Mouse (Mus musculus): ENCODE measurements around the gene Pygo2. TPM values are rescaled to one million over a fixed set of nuclear protein-coding genes. Genes with fewer than 3 reads are reported as not detected.

Gene Pygo2
- polyA plus RNA-seq, 1 experiment = 26.2 TPM

DNA sequence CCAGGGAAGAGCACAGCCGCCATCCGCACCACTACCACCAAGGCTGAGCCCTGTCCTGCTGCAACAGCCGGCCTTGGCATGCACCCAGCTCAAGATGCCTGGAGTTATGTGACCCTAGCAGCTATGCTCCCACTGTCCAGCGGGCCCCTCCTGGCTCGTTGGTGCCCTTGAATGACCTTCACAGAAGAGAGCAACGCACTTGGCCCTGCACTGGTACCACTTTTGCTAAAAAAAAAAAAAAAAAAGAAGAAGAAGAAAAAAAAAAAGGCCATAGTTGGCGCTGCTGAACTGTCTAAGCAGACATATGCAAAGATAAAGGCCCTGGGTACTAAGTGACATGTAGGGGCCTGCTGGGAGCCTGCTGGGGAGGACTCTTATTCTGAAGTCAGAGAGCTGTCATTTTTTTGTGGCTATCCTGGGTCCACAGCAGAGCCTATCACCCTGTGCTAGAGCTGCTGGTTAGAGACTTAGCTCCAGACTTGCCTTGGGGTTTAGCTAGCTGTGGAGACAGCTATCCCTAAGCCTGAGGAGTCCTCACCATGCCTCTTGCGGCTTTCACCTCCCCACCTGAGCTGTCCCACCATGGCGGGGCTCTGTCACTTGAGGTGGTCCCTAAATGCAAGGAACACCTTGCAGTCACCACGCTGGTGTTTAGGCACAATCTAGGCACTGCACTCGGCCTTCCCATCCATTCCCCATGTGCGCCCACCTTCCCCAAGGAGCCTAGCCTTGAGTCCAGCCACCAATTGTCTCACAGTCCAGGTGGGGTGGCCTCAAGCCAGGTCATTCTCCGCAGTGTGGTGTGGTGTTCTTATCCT is 18.9 kb downstream of the Pygo2 start:
- H3K4me3 ChIP-seq (ENCODE audit: insufficient read depth, low read depth, low read length) = no peak overlapping the region
- TF ChIP-seq CTCF (conservative IDR thresholded peaks at IDR 0.05; ENCODE audit: insufficient read depth, insufficient read length, low read depth, low read length) (no peak), POLR2A (IDR thresholded peaks at IDR 0.05; ENCODE audit: low read depth, low read length) (no peak)
- 38% methylated on average over 13 of the region's 13 CpGs for WGBS
- H3K36me3 ChIP-seq (ENCODE audit: control insufficient read depth, insufficient read depth, low read length) = no peaks in the 10 kb centered on the region; the same call in 1 of the 2 replicates
- H3K27me3 ChIP-seq (replicated peaks; ENCODE audit: control insufficient read depth, insufficient read depth, low read length) = no peaks in the 10 kb centered on the region
- H3K4me1 ChIP-seq (ENCODE audit: control insufficient read depth, insufficient read depth, low read length) = peaks cover 8% of the 10 kb centered on the region; the same call in 1 of the 2 replicates
- H3K27ac ChIP-seq (ENCODE audit: insufficient read depth, low read depth, low read length) = peak overlapping the region; percentile 24
- DNase-seq = peak; percentile 63

DNA sequence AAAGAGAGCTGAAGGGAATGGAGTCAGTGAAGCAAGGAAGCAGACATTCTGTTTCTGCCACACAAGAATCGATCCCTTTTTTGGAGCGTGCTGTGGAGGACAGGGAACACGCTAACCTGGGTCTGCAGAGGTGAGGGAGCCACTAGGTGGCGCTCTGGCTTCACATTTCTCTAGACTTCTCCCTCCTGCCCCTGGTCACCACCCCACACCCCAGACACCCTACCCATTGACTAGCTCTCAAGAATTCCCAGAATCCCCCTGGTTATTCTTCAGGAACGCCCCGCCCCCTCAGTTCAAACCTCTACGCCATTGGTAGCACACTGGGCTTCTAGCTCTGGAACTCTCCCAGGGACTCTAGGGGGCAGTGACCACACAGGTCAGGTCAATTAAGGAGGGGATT is 19.5 kb downstream of the Pygo2 start:
- H3K27me3 ChIP-seq (replicated peaks; ENCODE audit: control insufficient read depth, insufficient read depth, low read length) = no peaks in the 10 kb centered on the region
- peaks cover 8% of the 10 kb centered on the region; the same call in 1 of the 2 replicates for H3K4me1 ChIP-seq (ENCODE audit: control insufficient read depth, insufficient read depth, low read length)
- peak; percentile 78 for DNase-seq
- no peak overlapping the region for H3K4me3 ChIP-seq (ENCODE audit: insufficient read depth, low read depth, low read length)
- 33% methylated on average over 7 of the region's 7 CpGs for WGBS
- peak; percentile 87 for TF ChIP-seq CTCF (conservative IDR thresholded peaks at IDR 0.05; ENCODE audit: insufficient read depth, insufficient read length, low read depth, low read length)
- no peak for TF ChIP-seq POLR2A (IDR thresholded peaks at IDR 0.05; ENCODE audit: low read depth, low read length)
- H3K36me3 ChIP-seq (ENCODE audit: control insufficient read depth, insufficient read depth, low read length) = no peaks in the 10 kb centered on the region; the same call in 1 of the 2 replicates
- H3K27ac ChIP-seq (ENCODE audit: insufficient read depth, low read depth, low read length) = peak overlapping the region; percentile 8; the same call in 1 of the 2 replicates

DNA sequence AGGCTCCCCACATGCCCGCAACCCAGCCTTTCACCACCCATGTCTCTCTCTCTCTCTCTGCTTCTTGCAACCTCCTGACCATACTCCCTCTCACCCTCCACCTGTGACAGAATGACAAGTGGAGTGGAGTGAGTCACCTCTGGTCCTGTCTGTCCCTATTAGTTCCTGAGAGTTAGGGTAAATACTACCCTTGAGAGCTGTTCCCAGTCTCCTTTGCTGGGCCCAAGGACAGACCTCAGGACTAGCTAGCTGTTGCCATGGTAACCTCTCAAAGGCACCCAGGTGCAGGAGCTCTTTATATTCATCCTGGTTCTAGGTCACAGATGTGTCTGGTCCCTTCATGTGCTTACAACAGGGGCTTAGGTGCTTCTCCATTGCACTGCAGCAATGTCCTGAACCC is 21.9 kb downstream of the Pygo2 start:
- TF ChIP-seq POLR2A (IDR thresholded peaks at IDR 0.05; ENCODE audit: low read depth, low read length) (no peak), CTCF (conservative IDR thresholded peaks at IDR 0.05; ENCODE audit: insufficient read depth, insufficient read length, low read depth, low read length) (no peak)
- H3K36me3 ChIP-seq (ENCODE audit: control insufficient read depth, insufficient read depth, low read length) = no peaks in the 10 kb centered on the region
- 86% methylated on average over 1 of the region's 1 CpGs for WGBS
- no peaks in the 10 kb centered on the region for H3K27me3 ChIP-seq (replicated peaks; ENCODE audit: control insufficient read depth, insufficient read depth, low read length)
- H3K27ac ChIP-seq (ENCODE audit: insufficient read depth, low read depth, low read length) = no peak overlapping the region
- DNase-seq = no peak
- H3K4me3 ChIP-seq (ENCODE audit: insufficient read depth, low read depth, low read length) = no peak overlapping the region
- H3K4me1 ChIP-seq (ENCODE audit: control insufficient read depth, insufficient read depth, low read length) = peaks cover 8% of the 10 kb centered on the region; the same call in 1 of the 2 replicates

DNA sequence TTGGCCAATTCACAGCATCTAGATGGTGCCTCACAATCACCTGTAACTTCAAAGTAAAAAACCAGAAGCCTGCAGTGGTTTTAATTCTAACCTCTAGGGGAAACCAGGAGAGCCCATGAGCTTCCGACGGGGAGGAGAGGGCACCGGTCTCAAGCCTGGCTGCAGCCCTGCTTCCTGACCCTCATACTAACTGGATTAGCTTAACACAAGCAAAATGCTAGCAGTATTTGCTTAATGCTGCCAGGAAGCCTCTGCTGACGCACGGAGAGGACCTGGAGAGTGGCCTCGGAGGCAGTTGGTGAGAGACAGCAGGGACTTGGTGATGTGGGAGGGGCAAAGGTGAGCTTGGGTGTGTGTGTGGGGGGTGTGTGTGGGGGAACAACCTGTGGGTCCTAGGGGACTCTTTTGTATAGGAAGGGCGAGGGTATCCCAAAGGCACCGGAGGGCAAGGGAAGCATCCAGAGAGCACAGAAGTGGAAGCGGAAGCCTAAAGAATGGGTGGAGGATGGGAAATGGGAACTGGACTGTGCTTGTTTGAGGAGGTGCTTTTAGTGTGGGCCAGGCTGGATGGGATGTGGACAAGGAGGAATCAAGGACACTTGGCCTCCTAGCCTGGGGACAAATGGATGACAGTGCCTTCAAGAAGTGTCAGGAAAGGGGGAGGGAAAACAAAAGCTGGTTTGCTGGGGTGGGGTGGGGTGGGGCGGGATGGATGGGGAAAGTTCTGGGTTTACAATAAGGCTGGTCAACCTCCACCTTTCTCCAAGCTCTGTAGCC is 24.6 kb downstream of the Pygo2 start, which contains the start of gene Pmvk:
Pmvk (plus strand) TSS at position 141 of the 777 bp plus-strand sequence.
- H3K27ac ChIP-seq (ENCODE audit: insufficient read depth, low read depth, low read length) = no peak within 1 kb of the TSS
- H3K4me3 ChIP-seq (ENCODE audit: insufficient read depth, low read depth, low read length) = no peak within 1 kb of the TSS
- H3K36me3 ChIP-seq (ENCODE audit: control insufficient read depth, insufficient read depth, low read length) = no peaks in the 10 kb centered on the region
- no peaks in the 10 kb centered on the region; the same call in 1 of the 2 replicates for H3K4me1 ChIP-seq (ENCODE audit: control insufficient read depth, insufficient read depth, low read length)
- 65% methylated on average over 10 of the region's 10 CpGs for WGBS
- DNase-seq = no peak
- no peaks in the 10 kb centered on the region for H3K27me3 ChIP-seq (replicated peaks; ENCODE audit: control insufficient read depth, insufficient read depth, low read length)
- TF ChIP-seq POLR2A (IDR thresholded peaks at IDR 0.05; ENCODE audit: low read depth, low read length) (no peak), CTCF (conservative IDR thresholded peaks at IDR 0.05; ENCODE audit: insufficient read depth, insufficient read length, low read depth, low read length) (no peak)

DNA sequence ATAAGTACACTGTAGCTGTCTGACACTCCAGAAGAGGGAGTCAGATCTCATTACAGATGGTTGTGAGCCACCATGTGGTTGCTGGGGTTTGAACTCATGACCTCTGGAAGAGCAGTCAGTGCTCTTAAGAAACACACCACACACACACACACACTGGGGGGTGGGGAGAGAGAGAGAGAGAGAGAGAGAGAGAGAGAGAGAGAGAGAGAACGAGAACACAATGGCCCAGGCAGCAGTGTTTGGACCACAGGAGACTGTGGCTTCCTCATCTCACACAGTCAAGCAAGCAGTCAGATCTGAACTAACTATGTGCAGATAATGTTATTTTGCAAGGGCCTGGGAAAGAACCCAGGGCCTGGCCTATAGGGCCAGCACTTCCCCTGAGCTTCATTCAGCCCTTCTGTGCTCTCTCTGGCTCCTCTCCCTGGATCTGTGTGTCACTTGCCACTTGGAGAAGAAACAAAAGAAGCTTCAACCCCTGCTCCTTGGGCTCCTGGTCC is 25.8 kb downstream of the Pygo2 start:
- no peaks in the 10 kb centered on the region; the same call in 1 of the 2 replicates for H3K4me1 ChIP-seq (ENCODE audit: control insufficient read depth, insufficient read depth, low read length)
- no peak overlapping the region for H3K4me3 ChIP-seq (ENCODE audit: insufficient read depth, low read depth, low read length)
- TF ChIP-seq CTCF (conservative IDR thresholded peaks at IDR 0.05; ENCODE audit: insufficient read depth, insufficient read length, low read depth, low read length) (no peak), POLR2A (IDR thresholded peaks at IDR 0.05; ENCODE audit: low read depth, low read length) (no peak)
- no peak for DNase-seq
- H3K36me3 ChIP-seq (ENCODE audit: control insufficient read depth, insufficient read depth, low read length) = no peaks in the 10 kb centered on the region
- H3K27ac ChIP-seq (ENCODE audit: insufficient read depth, low read depth, low read length) = no peak overlapping the region
- H3K27me3 ChIP-seq (replicated peaks; ENCODE audit: control insufficient read depth, insufficient read depth, low read length) = no peaks in the 10 kb centered on the region
- WGBS = 100% methylated on average over 1 of the region's 1 CpGs

DNA sequence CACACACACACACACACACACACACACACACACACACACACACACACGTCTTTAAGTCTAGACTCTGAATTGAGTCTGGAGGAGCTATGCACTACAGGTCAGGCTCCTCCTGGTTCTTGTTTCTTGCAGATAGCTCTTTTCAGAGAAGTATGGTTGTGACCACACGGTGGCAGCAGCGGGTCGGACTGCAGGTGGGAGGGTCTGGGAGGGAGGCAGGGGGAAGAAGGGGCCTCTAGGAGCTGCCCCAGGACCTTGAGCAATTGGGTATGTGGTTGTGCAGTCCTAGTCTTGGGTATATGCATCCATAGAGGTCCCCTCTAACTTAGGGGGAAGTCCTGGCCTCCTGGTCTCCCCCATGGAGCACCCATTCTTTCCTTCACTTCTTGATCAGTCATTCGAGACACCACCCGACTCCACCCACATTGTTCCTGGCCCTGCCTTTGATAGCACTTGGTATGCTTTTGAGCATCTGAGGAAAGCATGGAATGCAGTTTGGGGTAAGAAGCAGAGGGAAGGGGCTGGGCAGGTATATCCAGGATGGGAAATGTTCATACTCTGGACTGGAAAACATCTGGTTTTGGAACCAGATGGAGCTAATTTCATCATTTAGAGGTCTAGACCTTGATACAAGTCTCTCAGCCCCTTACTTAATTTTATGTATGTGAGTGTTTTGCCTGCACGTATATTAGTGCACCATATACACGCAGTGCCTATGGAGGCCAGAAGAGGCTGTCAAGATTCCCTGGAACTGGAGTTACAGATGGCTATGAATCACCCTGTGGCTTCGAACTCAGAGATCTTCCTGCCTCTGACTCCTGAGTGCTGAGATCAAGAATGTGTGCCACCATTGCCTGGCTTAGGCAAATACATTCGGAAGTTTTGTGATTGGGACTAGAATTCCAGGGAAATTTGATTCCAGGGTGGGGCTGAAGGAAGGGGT is 27.0 kb downstream of the Pygo2 start:
- H3K4me3 ChIP-seq (ENCODE audit: insufficient read depth, low read depth, low read length) = no peak overlapping the region
- WGBS = 32% methylated on average over 10 of the region's 10 CpGs
- no peak overlapping the region for H3K27ac ChIP-seq (ENCODE audit: insufficient read depth, low read depth, low read length)
- H3K27me3 ChIP-seq (replicated peaks; ENCODE audit: control insufficient read depth, insufficient read depth, low read length) = no peaks in the 10 kb centered on the region
- no peak for TF ChIP-seq POLR2A (IDR thresholded peaks at IDR 0.05; ENCODE audit: low read depth, low read length)
- TF ChIP-seq CTCF (conservative IDR thresholded peaks at IDR 0.05; ENCODE audit: insufficient read depth, insufficient read length, low read depth, low read length) = peak; percentile 81
- peak; percentile 78 for DNase-seq
- no peaks in the 10 kb centered on the region for H3K36me3 ChIP-seq (ENCODE audit: control insufficient read depth, insufficient read depth, low read length)
- H3K4me1 ChIP-seq (ENCODE audit: control insufficient read depth, insufficient read depth, low read length) = no peaks in the 10 kb centered on the region; the same call in 1 of the 2 replicates
